Mouse (Mus musculus): ENCODE results near the gene Bbs9.

Gene Bbs9

DNA sequence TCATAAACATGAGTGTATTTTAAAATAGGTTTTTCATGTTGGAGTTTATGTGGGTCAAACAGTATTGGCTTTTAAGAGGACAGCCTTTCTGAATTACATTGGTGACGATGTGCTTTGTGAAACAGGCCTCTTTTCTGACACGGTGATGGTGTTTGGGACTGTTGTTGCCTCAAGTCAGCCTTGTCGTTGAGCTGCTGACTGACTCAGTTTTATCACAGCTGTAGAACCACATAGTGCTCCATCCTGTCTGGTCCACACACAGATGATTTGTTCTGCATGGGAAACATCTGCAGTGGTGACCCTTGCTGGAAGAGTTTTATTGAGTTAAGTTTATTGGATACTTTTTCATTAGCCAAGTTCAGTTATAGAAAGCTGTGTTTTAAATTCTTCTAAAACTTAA, 283.0 kb downstream of the Bbs9 start:
- DNase-seq = no peak

- no peak for DNase-seq
These were observed 283.7 kb downstream of the Bbs9 start for GRCm38 (mm10) chr9:22759241-22759640.

- DNase-seq = no peak
These were observed 284.9 kb downstream of the Bbs9 start for GRCm38 (mm10) chr9:22760376-22760775.

DNA sequence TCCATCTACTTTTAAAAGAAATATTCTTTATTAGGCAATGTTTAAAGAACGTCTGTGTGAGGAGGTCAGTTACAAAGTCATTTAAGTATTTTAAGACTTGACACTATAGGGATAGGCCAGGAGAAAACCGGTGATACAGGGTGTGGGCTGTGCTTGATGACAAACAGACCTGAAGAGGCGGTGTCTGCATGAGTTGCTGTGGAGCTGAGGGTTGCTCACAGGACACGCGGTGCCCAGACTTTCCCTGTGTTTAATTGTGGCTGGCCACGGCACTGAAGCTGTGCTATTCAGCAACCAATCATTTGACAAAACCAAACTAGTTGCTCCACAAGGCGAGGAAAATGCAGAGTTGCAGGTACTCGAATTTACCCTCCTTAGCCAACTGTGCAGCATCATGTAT, 286.0 kb downstream of the Bbs9 start:
- no peak for DNase-seq

- no peak for DNase-seq
These were observed 290.2 kb downstream of the Bbs9 start for GRCm38 (mm10) chr9:22765618-22766220.

GRCm38 (mm10) chr9:22767154-22767553, 291.6 kb downstream of the Bbs9 start:
- DNase-seq = no peak

GRCm38 (mm10) chr9:22767860-22768259, 292.3 kb downstream of the Bbs9 start:
- DNase-seq = no peak

GRCm38 (mm10) chr9:22771785-22772184, 296.3 kb downstream of the Bbs9 start:
- no peak for DNase-seq

DNA sequence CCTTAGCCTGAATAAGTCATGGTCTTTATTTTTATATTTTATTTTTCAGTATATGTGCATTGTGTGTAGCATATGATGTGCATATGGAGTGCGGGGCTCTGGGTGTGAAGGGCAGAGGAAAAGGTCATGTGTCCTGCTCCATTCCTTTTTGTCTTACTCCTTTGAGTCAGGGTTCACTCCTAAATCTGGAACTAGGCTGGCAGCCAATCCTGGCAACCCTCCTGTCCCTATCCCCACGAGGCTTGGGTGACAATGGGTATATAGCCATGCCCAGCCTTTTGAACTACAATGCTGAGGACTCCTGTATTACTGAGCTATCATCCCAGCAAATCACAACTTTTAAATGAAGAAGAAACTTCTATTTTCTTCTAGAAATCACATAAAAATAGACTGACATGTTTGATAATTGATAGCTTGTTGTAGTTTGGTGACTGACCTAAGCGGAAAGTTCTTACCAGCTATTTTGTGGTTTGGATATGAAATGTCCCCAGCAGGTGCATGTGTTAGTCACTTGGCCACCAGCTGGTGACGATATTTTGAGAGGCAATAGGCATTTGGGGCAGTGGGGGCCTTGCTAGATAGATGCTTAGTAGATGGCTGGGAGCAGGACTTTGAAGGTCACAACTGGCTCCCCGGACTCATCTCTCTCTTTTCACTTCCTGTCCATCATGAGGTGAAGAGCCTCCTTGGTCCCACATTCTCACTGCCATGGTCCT, 300.9 kb downstream of the Bbs9 start:
- DNase-seq = no peak

GRCm38 (mm10) chr9:22777425-22777824, 301.9 kb downstream of the Bbs9 start:
- DNase-seq = no peak

GRCm38 (mm10) chr9:22779631-22780030, 304.1 kb downstream of the Bbs9 start:
- no peak for DNase-seq

DNA sequence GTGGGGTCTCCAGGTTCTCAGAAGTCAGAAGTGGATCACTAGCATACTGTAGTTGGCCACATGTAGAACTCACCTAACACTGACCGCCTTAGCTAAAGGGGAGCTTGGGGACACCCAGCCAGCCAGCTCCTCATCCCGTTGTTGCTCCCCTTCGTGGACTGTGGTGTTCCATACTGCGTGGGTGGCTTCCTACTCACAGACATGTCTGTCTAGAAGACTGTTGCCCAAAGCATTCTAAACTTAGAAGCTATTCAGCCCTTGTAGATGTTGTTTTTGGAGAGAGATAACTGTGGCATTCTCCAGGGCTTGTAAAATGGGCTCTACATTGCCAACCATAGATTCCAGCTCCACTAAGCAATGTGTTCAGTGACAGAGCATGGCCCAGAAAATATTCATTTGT, 310.5 kb downstream of the Bbs9 start:
- DNase-seq = no peak

GRCm38 (mm10) chr9:22788423-22788822, 312.9 kb downstream of the Bbs9 start:
- no peak for DNase-seq

DNA sequence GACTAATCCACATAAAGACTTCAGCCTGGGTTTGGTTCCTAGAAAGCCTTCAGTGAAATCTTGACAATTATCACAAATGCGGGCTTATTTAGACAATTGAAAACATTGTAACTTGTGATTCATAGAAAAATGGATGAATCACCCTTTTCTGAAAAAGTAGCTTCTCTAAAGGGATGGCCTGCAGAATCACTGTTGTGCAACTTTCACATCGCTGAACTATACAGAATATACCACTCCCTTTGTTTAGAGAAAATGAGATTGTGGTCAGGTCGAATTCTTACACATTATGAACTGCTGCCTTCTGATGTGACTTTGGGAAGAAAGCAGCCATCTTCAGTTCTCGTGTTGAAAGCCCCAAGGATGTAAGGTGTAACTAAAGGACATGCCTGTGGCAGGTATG, 313.3 kb downstream of the Bbs9 start:
- DNase-seq = no peak

DNA sequence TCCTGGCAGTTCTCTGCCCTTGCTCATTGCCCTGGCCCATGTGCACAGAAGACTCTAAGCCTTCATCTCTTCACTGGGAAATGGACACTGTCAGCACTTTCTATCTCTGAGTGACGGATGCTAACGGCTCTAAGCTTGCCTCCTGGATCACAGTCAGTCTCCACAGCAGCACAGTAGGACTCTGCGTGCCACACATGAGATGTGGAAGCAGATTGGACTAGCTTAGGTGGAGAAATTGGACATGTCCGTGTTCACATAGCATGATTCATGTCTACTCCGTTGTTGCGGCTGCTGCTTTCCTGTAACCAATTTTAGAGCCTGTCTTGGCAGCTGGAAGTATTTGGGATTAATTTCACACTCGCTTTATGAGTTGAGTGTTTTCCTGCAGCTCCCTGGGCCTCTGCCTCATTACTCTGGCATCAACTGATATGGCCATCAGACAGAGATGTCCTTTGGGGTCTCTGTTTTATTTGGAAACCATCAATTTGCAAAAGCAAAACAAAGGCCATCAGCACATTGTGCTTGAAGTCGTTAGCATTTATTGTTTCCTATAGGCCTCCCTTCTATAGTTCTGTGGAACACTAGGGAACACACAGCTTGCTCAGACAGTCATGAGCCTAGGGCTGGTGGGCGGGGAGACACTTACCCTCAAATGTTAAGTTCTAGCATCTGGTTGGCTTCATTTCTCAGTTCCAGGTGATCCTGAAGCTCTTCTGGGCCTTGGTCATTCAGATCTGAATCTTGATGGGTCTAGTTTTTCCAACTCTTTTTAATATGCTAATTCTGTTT, 314.1 kb downstream of the Bbs9 start:
- no peak for DNase-seq

DNA sequence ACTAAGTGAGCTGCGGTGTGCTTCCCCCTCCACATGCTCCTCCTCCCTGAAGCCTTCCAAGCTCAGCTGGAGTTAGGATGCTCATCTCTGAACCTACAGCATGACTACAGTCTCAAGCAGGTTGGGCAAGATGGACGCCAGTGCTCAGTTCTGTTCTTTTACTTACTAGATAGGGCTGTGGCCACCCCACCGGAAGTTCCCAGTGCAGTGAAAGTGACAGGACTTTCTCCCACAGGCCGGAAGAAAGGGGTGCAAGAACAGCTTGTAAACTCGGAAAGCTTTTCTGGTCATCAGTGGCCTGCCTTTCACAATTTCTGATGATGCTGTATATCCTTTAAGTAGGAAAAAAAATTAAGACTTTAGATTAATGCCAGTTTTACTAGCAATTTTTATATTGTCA, 315.7 kb downstream of the Bbs9 start:
- no peak for DNase-seq

GRCm38 (mm10) chr9:22791750-22792149, 316.2 kb downstream of the Bbs9 start:
- no peak for DNase-seq

GRCm38 (mm10) chr9:22793698-22794097, 318.2 kb downstream of the Bbs9 start:
- no peak for DNase-seq

GRCm38 (mm10) chr9:22800675-22801074, 325.2 kb downstream of the Bbs9 start:
- no peak for DNase-seq

DNA sequence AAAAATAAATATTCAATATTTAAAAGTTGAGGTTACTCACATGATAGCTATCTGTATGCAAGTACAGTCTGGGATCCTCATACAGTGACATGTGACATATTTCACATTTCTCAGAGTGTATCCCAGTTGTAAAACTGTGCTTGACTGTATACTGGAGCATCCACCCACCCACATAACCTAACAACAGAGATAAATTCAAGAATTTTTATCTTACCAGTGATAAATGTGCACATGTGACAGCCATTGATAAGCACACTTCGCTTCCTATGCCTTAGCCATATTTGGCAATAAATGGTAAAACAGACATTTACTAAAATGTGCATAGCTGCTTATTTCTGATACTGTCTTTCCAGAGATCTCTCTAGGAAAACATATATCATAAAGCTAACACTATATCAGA, 330.5 kb downstream of the Bbs9 start:
- no peak for DNase-seq

DNA sequence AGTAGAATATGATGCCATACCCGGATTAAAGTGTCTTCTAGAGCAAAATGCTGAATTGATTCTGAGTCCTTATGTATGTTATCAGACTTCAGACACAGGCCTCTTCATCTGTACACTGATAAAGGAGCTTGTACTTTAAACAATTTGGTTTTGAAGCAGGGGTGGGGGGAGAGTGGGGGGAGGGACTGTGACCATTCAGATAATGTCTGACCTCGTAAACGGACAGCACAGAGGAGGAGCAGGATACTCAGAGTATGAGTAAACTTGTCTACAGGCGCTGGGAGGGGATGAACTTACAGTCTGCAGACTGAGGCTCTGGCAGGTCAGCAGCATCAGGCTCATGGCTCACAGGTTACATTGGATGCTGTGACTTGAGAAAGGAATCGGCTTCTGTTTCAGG, 331.0 kb downstream of the Bbs9 start:
- DNase-seq = no peak

- DNase-seq = no peak
These were observed 332.2 kb downstream of the Bbs9 start for GRCm38 (mm10) chr9:22807693-22808092.

GRCm38 (mm10) chr9:22809621-22810126, 334.2 kb downstream of the Bbs9 start:
- DNase-seq = no peak

DNA sequence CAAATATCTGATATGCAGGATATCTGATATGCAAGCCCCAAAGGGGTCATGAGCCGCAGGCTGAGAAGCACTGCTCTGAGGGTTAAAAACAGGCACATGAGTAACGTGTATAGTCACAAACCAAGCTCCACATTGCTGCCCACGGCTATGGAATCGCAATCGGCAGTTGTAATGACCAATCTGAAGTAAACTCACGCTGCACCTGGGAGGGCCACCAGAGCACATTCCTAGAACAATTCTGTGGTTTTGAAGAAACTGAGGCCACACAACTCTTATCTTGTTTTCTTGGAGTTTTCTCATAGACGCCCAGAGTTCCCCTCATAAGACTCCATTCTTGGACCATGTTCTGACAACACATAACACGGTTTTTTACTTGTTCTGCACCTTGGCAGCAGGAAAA, 334.9 kb downstream of the Bbs9 start:
- DNase-seq = no peak
